Mouse (Mus musculus) adrenal gland, postnatal 25 days (tissue): Measurements from ENCODE around the gene Tmem259. TPM values are rescaled to one million over a fixed set of nuclear protein-coding genes. Genes with fewer than 3 reads are reported as not detected.
"Not testable (repeated sequence)": the region's sequence is repeated elsewhere in the genome, so short reads cannot be mapped to it uniquely, and the experiment has no call there.

ENCODE experiments used
- DNase-seq: peaks from one replicate; pipeline ENCODE4 v3.0.0; 2021; ENCODE audit warnings: mixed read lengths
- total RNA-seq: library from RNA; stranded (reverse); gene quantifications from 2 replicates; pipeline ENCODE4 v1.2.3, GENCODE M21; 2021

Tmem259 gene
- total RNA-seq, 1 experiment from 2014 or later, result 159 TPM

- DNase-seq, result no peak
Measured at GRCm38 (mm10) chr10:79964727-79965126, 19.4 kb downstream of the Tmem259 start.

GRCm38 (mm10) chr10:79960671-79961294, 23.3 kb downstream of the Tmem259 start:
- DNase-seq, result no peak

- DNase-seq, result peak; percentile 99
Measured at GRCm38 (mm10) chr10:79959847-79960601, 24.1 kb downstream of the Tmem259 start, which contains the start of gene Wdr18. TSS of gene Wdr18 (plus strand) at chr10:79960152.

DNA sequence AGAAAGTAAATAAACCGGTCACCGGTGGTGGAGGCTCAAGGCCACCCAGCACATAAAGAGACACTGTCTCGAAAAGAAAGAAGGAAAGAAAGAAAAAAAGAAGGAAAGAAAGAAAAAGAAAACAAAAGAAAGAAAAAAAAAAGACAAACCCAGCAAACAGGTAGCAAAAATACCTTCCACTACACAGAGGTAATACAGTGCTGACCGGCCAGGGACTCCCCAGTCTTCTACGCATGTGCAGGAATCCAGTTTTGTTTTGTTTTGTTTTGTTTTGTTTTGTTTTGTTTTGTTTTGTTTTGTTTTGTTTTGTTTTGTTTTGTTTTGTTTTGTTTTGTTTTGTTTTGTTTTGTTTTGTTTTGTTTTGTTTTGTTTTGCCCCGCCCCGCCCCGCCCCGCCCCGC, 24.7 kb downstream of the Tmem259 start:
- not testable (repeated sequence) for DNase-seq

- peak; percentile 86 for DNase-seq
Measured at GRCm38 (mm10) chr10:79958140-79958816, 25.9 kb downstream of the Tmem259 start.

GRCm38 (mm10) chr10:79956643-79957154, 27.4 kb downstream of the Tmem259 start:
- DNase-seq, result no peak

DNA sequence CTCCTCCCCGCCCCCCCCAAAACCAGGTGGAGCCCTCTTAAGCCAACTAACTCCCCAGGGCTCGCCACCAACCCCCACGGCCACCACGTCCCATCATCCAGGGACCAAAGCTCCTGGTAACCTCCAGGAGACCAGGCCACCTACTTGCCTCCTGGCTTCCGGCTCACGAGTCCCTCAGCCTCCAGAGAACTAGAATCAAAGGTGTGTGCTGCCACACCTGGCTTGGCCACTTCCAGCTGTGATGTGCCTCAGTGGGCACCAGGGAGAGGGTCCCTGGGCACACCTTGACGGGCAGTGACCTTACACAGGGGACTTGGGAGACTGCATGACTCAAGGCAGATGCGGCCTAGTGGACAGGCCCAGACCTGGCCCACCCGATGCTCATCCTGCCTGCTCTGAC, 28.4 kb downstream of the Tmem259 start:
- no peak for DNase-seq

- peak; percentile 45 for DNase-seq
Measured at GRCm38 (mm10) chr10:79953946-79954345, 30.2 kb downstream of the Tmem259 start.

- DNase-seq, result no peak
Measured at GRCm38 (mm10) chr10:79950661-79951060, 33.5 kb downstream of the Tmem259 start.

- DNase-seq, result no peak
Measured at GRCm38 (mm10) chr10:79949873-79950272, 34.3 kb downstream of the Tmem259 start.

- no peak for DNase-seq
Measured at GRCm38 (mm10) chr10:79947502-79947901, 36.6 kb downstream of the Tmem259 start.

- DNase-seq, result no peak
Measured at GRCm38 (mm10) chr10:79946752-79947322, 37.3 kb downstream of the Tmem259 start.

DNA sequence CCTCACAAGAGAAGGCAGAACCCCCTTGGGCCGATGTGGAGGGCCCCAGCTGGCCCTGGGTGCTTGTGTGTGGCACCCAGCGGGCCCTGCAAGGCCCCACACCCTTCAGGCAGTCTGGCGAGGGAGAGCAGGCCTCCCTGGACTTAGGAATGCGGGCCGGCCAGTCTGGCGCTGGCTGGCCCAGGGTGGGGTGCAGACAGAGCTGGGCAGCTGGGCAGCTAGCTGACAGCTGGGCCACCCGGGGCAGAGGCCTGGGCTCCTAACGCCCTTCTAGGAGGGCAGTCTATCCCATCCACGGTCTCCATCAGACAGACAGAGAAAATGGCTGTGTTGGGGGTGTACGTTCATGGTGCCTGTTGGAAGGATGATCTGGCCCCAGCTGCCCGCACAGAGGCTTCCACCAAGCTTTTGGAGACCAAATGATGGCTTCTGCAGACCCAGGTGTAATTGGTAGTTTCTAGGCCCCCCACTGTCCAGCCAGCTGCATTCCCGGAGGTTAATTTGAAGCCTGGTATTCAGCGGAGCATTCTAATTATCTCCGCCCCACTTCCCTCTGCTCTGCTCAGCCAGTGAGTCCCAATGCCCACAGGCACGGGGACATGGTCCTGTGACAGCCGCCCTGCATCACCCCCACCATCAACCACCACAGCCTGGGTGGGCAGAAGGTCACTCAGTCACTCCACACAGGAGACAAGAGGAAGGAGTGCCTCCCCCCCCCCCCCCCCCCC, 38.5 kb downstream of the Tmem259 start:
- no peak for DNase-seq

DNA sequence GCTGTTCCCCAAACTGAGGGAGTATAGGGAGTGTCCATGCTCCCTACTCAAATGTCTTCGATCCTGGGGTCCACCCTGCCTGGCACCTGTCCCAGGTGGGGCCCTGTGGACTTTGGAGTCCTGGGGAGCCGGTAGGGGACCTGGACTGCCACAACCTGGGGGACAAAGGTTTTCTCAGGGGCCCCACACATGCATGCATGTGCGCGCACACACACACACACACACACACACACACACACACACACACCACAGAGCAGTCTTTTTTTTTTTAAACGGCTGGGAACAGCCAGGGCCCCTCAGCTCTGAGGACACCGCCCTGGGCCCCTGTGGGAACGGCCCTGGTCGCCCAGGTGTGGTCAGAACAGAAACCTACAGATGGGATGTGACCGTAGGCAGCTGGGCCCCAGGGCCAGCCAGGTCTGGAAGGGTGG, 40.6 kb downstream of the Tmem259 start:
- DNase-seq, result no peak

DNA sequence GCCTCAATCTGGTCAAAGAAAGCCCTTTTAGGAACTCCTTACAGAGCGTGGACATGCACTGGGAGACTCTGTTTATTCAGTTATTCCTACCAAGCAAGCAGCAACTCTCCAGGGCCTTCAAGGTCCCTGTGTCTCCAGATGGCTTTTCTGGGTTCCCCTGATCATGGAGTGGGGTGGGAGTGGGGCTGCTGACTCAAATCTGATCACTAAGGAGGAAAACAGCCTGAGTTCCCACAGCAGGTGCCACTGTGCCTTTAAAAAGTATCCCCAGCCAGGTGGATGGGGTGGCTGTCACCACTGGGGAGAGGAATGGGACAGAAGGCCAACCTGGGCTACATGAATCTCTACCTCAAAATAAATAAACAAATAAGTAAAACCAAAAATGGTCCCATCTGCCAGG, 41.1 kb downstream of the Tmem259 start:
- DNase-seq, result no peak

DNA sequence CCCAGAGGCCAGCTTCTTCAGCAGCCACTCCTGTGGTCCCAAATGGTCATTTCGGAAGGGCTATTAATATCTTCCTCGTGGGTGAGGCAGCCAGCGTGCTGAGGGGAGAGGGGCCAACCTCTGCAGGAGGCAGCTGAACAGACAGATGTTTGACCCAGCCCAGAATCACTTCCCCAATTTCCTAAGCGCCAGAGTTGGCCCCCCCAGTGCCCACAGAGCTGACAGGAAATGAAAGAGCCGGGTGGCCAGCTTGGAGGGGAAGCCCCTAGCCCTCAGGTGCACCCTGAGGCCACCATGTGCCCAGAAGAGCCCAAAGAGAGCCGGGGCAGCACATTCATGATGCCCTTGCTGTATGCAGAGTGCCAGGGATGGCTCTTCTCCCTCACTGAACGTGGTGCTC, 43.4 kb downstream of the Tmem259 start:
- no peak for DNase-seq

- DNase-seq, result no peak
Measured at GRCm38 (mm10) chr10:79937775-79938526, 46.2 kb downstream of the Tmem259 start.

GRCm38 (mm10) chr10:79936911-79937441, 47.2 kb downstream of the Tmem259 start:
- peak; percentile 91 for DNase-seq

DNA sequence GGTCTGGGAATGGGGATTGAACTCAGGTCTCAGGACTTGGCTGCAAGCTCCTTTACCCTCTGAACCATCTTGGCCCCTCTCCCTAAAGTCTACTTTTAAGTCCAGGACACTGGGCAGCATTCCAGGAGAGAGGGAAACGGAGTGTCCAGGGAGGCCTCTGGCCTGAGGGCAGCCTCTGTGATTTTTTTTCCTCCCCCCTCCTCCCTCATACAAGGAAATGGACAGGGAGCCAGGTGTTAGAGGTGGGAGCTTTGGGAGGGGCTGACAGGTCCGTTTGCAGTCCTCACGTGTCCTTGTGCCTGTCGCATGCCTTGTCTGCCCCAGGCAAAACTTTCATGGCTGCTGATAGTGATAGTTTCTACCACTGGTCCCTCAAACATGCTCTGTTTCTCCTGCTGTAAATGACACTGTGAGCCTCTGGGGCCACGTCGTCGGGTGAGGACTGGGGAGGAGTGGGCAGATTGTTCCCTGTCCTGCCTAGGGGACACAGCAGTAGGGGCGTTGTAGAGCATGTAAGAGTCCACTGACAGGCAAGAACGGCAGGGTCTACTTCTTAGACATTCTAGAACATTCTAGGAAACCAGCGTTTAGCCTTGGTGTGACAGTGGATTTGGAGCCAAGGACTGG, 47.7 kb downstream of the Tmem259 start:
- DNase-seq, result no peak
